Mouse (Mus musculus) limb, embryonic 10.5 days (tissue): Measurements from ENCODE around the gene Trpv3. TPM values are rescaled to one million over a fixed set of nuclear protein-coding genes. Genes with fewer than 3 reads are reported as not detected.
A peak's percentile ranks its signal among the peaks of the same experiment; 100 is the strongest.

Experiments
- DNase-seq: peaks from one replicate; pipeline ENCODE4 v3.0.0-alpha.2; 2017; ENCODE audit warnings: low spot score
- H3K27ac ChIP-seq: fragments of 300-500 bp; sonication (generic); 2 replicates; pipeline ENCODE4 v1.5.1; 2016; ENCODE audit warnings: mild to moderate bottlenecking
- H3K27me3 ChIP-seq: fragments of 300-500 bp; sonication (generic); 2 replicates; pipeline ENCODE4 v1.6.1; 2016; ENCODE audit warnings: low read depth, mild to moderate bottlenecking; ENCODE audit not compliant: poor library complexity, severe bottlenecking
- H3K36me3 ChIP-seq: fragments of 300-500 bp; sonication (generic); 2 replicates; pipeline ENCODE4 v1.6.1; 2016; ENCODE audit warnings: mild to moderate bottlenecking, moderate library complexity
- H3K4me1 ChIP-seq: fragments of 300-500 bp; sonication (generic); 2 replicates; pipeline ENCODE4 v1.6.1; 2016
- H3K4me3 ChIP-seq: fragments of 300-500 bp; sonication (generic); 2 replicates; pipeline ENCODE4 v1.5.1; 2016; ENCODE audit warnings: mild to moderate bottlenecking, moderate library complexity
- H3K9me3 ChIP-seq: fragments of 300-500 bp; sonication (generic); replicated peaks from 2 replicates; pipeline ENCODE4 v1.6.1; 2016; ENCODE audit warnings: mild to moderate bottlenecking
- WGBS: fragments of 180-500 bp; shearing (Covaris S2); methylation state at CpG from one replicate; pipeline ENCODE4 v1.1.7; 2016; 5-methylcytosine and 5-hydroxymethylcytosine counted together
- polyA plus RNA-seq: library from polyadenylated mRNA; unstranded; fragments of >200 nt; fragmentation: Nextera tagmentation; extraction: Ambion mirVana; gene quantifications from 2 replicates; pipeline ENCODE4 v1.2.1, GENCODE M21; 2016

The Trpv3 gene
- polyA plus RNA-seq, 1 experiment from 2014 or later, result 0.06 TPM

DNA sequence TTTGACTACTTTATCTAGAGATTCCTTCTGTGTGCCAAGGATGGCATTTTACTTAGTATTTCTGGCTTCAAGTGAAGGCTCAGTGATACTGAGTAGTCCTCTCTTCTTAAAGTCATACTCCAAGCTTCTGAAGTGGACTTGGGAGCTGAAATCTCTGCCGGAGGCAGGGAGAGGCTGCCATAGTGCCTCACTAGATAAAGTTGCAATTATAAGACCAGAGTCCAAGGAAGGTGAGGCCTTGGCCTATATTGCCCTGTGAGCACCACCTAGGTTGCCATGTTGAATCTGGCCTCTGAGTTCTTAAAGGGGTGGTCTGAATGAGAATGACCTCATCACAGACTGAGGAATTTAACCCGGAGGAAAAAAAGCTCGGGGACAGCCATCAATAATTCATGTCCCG lies 24.4 kb upstream of the Trpv3 start:
- no peak for DNase-seq
- 88% methylated on average over 4 of the region's 4 CpGs for WGBS
- H3K27me3 ChIP-seq, result no peaks in the 10 kb centered on the region
- H3K4me3 ChIP-seq, result no peak overlapping the region
- H3K27ac ChIP-seq, result no peak overlapping the region
- H3K4me1 ChIP-seq, result no peaks in the 10 kb centered on the region
- H3K9me3 ChIP-seq, result no peaks in the 10 kb centered on the region
- H3K36me3 ChIP-seq, result no peaks in the 10 kb centered on the region

DNA sequence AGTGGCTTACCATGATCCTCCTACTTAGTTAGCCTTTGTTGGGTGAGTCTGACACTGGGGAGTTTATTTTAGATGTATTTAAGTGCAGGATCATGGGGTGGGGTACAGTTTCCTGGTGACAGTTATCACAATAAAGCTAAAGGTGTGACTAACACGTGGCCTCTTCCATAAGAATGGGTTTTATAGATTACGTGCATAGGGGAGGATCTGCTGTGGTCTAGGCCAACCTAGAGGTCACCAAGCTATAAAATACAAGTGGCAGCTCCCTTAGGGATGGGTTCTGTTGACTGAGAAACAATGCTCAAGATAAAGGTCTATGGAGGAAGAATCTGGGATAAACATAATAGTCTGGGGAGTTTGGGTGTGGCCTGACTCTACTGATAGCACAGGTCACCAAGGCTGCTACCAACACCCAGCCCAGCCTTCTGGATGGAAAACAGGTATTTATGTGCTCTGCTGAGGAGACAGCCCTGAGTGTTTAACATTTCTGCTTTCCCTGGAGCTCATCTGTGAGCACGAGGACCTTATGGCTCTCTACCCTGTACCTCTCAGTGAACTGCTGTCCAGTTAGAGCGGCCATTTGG lies 9.7 kb upstream of the Trpv3 start:
- H3K27ac ChIP-seq, result no peak overlapping the region
- no peaks in the 10 kb centered on the region for H3K36me3 ChIP-seq
- H3K27me3 ChIP-seq, result no peaks in the 10 kb centered on the region
- 84% methylated on average over 4 of the region's 4 CpGs for WGBS
- H3K4me3 ChIP-seq, result no peak overlapping the region
- H3K9me3 ChIP-seq, result no peaks in the 10 kb centered on the region
- no peaks in the 10 kb centered on the region for H3K4me1 ChIP-seq
- no peak for DNase-seq

DNA sequence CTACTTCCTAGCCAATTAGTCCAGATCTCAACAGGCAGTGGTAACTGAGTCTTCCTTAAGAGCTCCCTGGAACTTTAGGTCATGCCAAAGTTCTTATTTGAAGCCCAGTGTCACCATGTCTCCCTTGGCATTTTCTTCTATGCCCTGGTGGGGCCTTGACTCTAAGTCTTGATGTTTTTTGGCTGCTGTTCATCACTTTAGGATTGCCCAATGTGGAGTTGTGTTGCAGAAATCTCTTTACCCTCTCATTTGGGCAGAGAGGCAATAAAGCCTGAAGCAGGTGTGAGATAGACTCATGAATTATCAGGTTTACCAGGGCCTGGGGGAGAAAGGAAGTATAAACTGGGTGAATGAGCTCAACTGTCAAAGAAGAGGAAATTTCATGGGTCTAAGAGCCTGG lies 8.5 kb upstream of the Trpv3 start:
- no peak overlapping the region for H3K4me3 ChIP-seq
- no peak for DNase-seq
- H3K9me3 ChIP-seq, result no peaks in the 10 kb centered on the region

DNA sequence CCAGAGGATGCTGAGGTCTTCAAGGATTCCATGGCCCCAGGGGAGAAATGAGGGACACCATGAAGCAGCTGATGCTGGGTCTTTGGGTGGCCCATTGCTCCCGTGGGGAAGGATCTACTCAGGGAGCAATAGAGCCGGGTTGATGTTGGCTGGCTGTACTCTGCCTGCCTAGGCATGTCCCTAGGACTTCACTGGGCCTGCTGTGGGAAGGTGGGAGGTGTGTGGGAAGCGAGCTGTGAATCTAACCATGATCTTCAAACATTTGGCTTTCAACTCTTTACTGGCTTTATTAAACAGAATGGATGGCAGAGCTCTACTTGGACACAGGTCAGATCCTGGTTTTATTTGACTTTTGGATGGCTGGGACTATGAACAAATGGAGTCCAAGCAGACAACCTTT lies 6.7 kb upstream of the Trpv3 start:
- no peaks in the 10 kb centered on the region for H3K9me3 ChIP-seq
- no peak for DNase-seq
- H3K4me1 ChIP-seq, result no peaks in the 10 kb centered on the region
- H3K27ac ChIP-seq, result no peak overlapping the region
- H3K36me3 ChIP-seq, result no peaks in the 10 kb centered on the region
- no peaks in the 10 kb centered on the region for H3K27me3 ChIP-seq
- H3K4me3 ChIP-seq, result no peak overlapping the region
- 75% methylated on average over 3 of the region's 3 CpGs for WGBS

More for the DNA sequence above, 8.5 kb upstream of the Trpv3 start:
- H3K4me1 ChIP-seq, result no peaks in the 10 kb centered on the region
- no peaks in the 10 kb centered on the region for H3K27me3 ChIP-seq
- H3K27ac ChIP-seq, result no peak overlapping the region
- no peaks in the 10 kb centered on the region for H3K36me3 ChIP-seq

DNA sequence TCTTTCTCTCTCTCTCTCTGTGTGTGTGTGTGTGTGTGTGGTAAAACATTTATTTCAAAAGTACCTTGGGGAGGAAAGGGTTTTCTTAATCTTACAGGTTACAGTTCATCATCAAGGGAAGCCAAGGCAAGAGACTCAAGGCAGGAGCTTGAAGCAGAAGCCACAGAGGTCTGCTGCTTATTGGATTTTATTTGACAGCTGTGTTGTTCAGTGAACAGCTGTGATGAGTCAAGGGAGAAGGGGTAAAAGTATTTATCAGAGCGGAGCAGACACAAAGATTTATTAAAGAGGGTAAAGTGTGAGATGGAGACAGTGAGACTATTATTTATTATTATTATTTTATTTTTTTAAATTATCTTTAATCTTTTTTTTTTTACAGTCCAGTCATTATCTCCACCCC lies 5.8 kb upstream of the Trpv3 start:
- WGBS, result 83% methylated on average over 1 of the region's 1 CpGs
- Histone ChIP-seq H3K4me1 (no peaks in the 10 kb centered on the region), H3K9me3 (no peaks in the 10 kb centered on the region), H3K27ac (no peak overlapping the region), H3K36me3 (no peaks in the 10 kb centered on the region), H3K4me3 (no peak overlapping the region), H3K27me3 (no peaks in the 10 kb centered on the region)
- no peak for DNase-seq

DNA sequence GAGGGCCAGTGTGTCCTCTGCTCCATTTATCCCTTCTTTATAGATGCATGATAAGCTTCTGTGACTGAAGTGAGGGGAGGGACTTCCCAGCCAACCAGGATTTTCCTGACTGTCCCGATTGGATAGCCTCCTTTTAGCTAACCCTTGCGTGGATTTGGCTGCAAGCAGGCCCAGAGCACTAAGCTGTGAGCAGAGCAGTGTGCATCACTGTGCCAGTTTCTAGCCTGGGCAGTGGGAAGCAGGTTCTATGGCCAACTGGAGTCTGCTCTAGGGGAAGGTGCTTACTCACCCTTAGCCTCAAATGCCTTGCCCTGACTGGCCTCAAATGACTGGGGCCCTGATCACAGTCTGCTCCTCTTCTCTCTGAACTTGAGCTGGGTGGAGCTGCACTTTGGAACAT lies 7.6 kb downstream of the Trpv3 start:
- whole genome bisulfite sequencing, result 51% methylated on average over 2 of the region's 2 CpGs
- no peaks in the 10 kb centered on the region for H3K9me3 ChIP-seq
- DNase-seq, result no peak
- H3K4me3 ChIP-seq, result no peak overlapping the region
- H3K27ac ChIP-seq, result no peak overlapping the region
- H3K36me3 ChIP-seq, result no peaks in the 10 kb centered on the region
- H3K4me1 ChIP-seq, result peaks cover 3% of the 10 kb centered on the region
- H3K27me3 ChIP-seq, result no peaks in the 10 kb centered on the region

DNA sequence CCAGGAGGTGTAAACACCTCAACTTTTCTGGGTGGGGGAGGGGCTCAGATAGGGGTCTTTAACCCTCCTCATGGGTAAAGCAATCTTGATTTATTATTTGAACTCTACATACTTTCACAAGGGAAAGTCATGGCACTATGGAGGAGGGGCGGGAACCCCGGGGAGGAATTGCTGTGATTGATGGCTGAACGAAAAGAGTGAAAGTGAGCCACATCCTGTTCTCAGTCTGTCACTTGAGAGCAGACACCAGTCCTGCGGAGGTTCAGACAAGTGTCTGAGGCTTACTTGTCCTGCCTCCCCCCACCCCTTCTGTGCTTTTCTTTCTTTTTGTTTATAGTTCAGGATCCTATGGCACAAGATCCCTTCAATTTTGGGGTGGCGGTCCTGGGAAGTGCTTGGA lies 13.5 kb downstream of the Trpv3 start:
- Histone ChIP-seq H3K27ac (no peak overlapping the region), H3K36me3 (no peaks in the 10 kb centered on the region), H3K9me3 (no peaks in the 10 kb centered on the region), H3K4me3 (no peak overlapping the region), H3K4me1 (peaks cover 41% of the 10 kb centered on the region), H3K27me3 (no peaks in the 10 kb centered on the region)
- DNase-seq, result peak; percentile 40
- 41% methylated on average over 5 of the region's 5 CpGs for WGBS

DNA sequence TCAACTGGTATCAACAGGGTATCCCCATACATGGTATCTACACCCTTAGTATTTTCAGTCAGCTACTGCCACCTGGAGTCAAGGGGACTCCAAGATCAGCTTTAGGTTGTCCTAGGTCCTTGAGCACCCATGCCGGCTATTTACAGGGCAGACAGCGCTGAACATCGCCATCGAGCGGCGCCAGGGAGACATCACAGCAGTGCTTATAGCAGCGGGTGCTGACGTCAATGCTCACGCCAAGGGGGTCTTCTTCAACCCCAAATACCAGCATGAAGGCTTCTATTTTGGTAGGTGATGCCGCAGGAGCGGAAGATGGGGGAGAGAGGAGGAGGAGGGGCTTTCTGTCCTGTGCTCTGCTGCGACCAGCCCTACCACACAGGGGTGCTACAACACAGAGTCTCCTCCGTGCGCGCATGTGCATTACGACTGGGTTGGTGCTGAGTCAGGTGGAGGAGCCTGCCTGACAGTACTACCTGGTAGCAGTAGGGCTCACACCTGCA lies 14.4 kb downstream of the Trpv3 start:
- Histone ChIP-seq H3K4me3 (peak overlapping the region; percentile 40), H3K36me3 (no peaks in the 10 kb centered on the region), H3K4me1 (peaks cover 41% of the 10 kb centered on the region), H3K27me3 (no peaks in the 10 kb centered on the region), H3K27ac (peak overlapping the region; percentile 17; the same call in 1 of the 2 replicates), H3K9me3 (no peaks in the 10 kb centered on the region)
- peak; percentile 59 for DNase-seq
- 4% methylated on average over 16 of the region's 16 CpGs for WGBS

DNA sequence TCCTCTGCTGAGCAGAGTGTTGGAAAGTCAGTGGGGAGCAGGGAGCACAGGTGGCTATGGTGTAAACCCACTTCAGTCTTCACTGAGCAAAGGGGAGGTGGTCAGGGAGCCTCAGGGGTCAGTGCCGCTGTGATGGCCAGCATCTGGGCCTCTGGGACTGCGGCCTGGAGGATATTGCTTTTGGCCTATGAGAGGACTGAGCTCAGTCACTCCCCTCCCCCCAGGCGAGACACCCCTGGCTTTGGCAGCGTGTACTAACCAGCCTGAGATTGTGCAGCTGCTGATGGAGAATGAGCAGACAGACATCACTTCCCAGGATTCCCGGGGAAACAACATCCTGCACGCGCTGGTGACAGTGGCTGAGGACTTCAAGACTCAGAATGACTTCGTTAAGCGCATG lies 16.2 kb downstream of the Trpv3 start:
- H3K9me3 ChIP-seq, result no peaks in the 10 kb centered on the region
- H3K27ac ChIP-seq, result peak overlapping the region; percentile 36; the same call in 1 of the 2 replicates
- no peak overlapping the region for H3K4me3 ChIP-seq
- DNase-seq, result no peak
- no peaks in the 10 kb centered on the region for H3K36me3 ChIP-seq
- H3K4me1 ChIP-seq, result peaks cover 41% of the 10 kb centered on the region
- WGBS, result 77% methylated on average over 9 of the region's 9 CpGs
- H3K27me3 ChIP-seq, result no peaks in the 10 kb centered on the region

DNA sequence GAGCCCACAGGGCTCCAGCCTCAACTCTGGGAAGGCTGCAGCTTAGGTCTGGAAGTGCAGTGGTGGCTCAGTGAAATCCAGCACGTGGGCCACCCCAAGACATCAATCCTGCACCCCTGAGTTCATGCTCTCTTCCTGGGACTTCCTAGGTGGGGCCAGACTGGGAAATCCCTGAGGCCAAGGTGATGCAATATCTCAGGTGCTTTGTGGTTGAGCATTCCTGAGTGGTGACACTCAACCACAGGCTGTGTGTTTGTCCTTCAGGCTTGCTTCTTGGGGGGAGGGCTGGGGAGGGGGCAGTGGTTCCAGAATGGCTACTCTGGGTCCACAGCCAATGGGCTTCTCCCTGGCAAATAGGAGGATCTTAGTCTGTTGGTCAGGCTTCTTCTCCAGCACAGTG lies 16.7 kb downstream of the Trpv3 start:
- WGBS, result 45% methylated on average over 1 of the region's 1 CpGs
- peak overlapping the region; percentile 36 for H3K27ac ChIP-seq

DNA sequence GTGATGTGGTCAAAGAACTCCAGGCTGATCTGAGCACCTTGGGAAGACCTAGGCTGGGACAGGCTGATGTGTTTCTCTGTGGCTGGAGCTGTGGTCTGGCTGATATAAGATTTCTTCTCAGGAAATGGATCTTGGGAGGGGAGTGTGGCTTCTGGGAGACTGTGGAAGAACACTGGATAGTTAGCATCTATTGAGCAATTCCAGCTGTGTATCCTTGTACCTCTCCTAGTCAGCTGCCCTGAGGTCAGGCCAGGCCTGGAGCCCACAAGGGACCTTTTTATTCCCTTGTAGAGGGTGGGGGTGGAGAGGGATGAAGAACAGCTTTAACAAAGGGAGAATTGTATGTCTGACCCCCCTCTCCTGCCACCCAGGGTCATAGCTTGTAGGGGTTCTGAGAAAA lies 17.2 kb downstream of the Trpv3 start:
- no peak overlapping the region for H3K4me3 ChIP-seq
- H3K36me3 ChIP-seq, result no peaks in the 10 kb centered on the region
- H3K4me1 ChIP-seq, result peaks cover 41% of the 10 kb centered on the region
- peak overlapping the region; percentile 36; the same call in 1 of the 2 replicates for H3K27ac ChIP-seq
- DNase-seq, result no peak
- no peaks in the 10 kb centered on the region for H3K9me3 ChIP-seq
- no peaks in the 10 kb centered on the region for H3K27me3 ChIP-seq

More for the DNA sequence above, 16.7 kb downstream of the Trpv3 start:
- DNase-seq, result no peak
- Histone ChIP-seq H3K4me3 (no peak overlapping the region), H3K36me3 (no peaks in the 10 kb centered on the region), H3K4me1 (peaks cover 41% of the 10 kb centered on the region), H3K9me3 (no peaks in the 10 kb centered on the region), H3K27me3 (no peaks in the 10 kb centered on the region)

DNA sequence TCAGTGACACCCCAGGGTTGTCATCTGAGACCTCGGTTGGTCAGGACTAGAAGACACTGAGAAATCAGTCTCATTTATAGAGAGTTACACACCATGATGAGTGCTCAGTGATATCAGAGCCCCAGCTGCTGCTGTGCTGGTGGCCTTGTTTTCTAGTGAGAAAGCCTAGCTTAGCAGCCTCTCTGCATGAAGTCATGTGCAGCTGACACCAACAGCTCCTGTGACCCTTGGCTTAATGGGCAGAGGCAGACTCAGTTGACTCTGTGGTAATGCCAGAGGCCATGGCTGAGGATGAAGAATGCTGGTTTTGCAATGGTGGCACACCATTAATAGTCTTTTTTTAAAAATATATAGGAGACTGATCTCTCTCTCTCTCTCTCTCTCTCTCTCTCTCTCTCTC lies 22.4 kb downstream of the Trpv3 start:
- H3K4me3 ChIP-seq, result no peak overlapping the region
- 79% methylated on average over 1 of the region's 1 CpGs for WGBS
- DNase-seq, result no peak
- H3K27ac ChIP-seq, result no peak overlapping the region
- H3K4me1 ChIP-seq, result peaks cover 3% of the 10 kb centered on the region; the same call in 1 of the 2 replicates
- no peaks in the 10 kb centered on the region for H3K36me3 ChIP-seq
- no peaks in the 10 kb centered on the region for H3K9me3 ChIP-seq
- H3K27me3 ChIP-seq, result no peaks in the 10 kb centered on the region

DNA sequence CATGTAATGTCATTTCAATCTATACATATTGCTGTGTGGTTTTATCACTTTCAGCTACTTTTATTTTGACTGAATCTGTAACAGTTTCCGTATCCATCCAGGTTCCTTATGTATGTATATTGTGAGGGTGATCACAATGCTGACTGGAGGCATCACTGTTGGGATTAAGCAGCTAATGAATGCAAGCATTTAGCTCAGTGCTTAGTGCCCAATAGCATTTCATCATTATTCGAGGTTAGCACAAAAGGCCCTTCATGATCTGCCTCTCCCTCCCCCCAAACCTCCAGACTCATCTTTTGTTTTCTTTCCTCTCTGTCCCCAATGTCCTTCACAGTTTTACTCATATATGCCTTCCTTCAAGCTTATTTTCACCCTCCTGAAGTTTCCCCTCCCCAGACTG lies 35.9 kb downstream of the Trpv3 start:
- DNase-seq, result no peak
- Histone ChIP-seq H3K27me3 (no peaks in the 10 kb centered on the region), H3K4me1 (no peaks in the 10 kb centered on the region), H3K9me3 (no peaks in the 10 kb centered on the region), H3K4me3 (no peak overlapping the region), H3K27ac (no peak overlapping the region), H3K36me3 (no peaks in the 10 kb centered on the region)
- 74% methylated on average over 2 of the region's 2 CpGs for WGBS

DNA sequence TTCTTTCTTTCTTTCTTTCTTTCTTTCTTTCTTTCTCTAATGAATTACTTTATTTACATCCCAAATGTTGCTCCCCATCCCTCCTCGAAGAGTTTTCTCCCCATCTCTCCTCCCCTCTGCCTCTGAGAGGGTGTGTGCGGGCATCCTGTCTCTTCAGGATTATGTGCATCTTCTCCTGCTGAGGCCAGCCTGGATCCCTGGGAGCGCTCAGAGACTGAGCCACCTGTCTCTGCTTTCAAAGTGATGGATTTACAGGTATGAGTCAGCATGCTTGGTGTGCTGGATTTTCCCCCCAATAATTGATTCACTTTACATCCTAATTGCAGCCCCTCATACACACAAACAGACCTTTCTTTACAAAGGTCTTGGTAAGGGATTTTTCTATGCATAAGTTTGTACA lies 48.8 kb downstream of the Trpv3 start:
- DNase-seq, result no peak
- Histone ChIP-seq H3K27ac (no peak overlapping the region), H3K4me1 (no peaks in the 10 kb centered on the region), H3K36me3 (no peaks in the 10 kb centered on the region), H3K9me3 (no peaks in the 10 kb centered on the region), H3K27me3 (no peaks in the 10 kb centered on the region), H3K4me3 (no peak overlapping the region)
- 47% methylated on average over 3 of the region's 3 CpGs for WGBS
